Mouse (Mus musculus) cerebellum, adult 8-10 months (tissue): ENCODE measurements around the gene Ets2.

Experiments
- DNase-seq: peaks from one replicate; pipeline ENCODE4 v3.0.0; 2022

Gene Ets2

GRCm38 (mm10) chr16:95769996-95770334 lies 68.1 kb downstream of the Ets2 start:
- no peak for DNase-seq

DNA sequence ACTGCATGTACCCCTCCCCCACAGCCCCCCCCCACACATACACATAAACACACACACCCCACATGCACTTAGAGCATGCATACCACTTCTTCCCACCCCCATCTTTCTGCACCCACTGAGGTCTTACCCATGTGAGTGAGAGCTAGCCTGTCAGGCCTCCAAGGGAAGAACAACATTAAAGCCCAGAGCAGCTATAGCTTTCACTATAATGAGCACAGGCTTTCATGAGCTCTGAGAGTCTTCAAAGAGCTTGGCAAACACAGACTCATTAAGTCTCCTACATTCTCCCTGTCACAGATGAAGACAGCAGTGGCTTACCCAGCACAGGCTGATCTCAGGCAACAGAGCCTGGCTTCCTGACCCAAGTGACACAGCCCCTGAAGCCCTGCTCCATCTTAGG lies 68.5 kb downstream of the Ets2 start:
- no peak for DNase-seq
